Mouse (Mus musculus) thymus, postnatal 36 days (tissue): Measurements from ENCODE around the gene Speg.

Source experiments
- DNase-seq, 2 experiments: peaks; one replicate each; pipeline ENCODE4 v3.0.0; 2022; ENCODE audit warnings: mixed read lengths in 2 of 2

Gene Speg

DNA sequence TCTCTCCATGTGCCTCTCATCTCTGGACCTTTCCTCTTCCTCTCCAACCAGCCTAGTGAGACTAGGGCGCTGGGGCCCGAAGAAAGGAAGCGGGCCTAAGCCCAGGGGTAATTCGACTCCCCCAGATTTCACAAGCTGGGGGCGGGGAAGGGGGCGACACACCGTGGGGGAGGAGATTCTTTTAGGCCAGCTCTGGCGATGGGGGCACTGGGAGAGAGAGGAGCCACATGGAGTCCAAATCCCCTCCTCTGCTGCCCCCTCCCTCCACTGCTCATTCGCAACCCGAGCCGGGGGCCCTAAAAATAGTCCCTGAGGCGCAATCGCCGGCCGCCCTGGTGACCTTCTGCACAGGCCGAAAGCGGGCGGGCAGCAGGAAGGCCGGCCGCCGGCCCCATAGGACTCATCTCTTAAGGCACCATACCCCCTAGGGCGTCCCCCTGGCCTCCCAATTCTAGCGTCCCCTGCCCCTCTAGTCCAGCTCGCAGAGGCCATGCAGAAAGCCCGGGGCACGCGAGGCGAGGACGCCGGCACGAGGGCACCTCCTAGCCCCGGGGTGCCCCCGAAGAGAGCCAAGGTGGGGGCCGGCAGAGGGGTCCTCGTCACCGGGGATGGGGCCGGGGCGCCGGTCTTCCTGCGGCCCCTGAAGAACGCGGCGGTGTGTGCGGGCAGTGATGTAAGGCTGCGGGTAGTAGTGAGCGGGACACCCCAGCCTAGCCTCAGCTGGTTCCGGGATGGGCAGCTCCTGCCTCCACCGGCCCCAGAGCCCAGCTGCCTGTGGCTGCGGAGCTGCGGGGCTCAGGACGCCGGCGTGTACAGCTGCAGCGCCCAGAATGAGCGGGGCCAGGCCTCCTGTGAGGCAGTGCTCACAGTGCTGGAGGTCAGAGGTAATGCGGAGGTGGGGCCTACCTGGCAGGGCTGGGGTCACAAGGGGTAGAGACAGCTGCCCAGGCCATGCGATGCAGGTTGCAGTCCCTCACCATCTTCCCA, at the start of gene Speg:
Speg (plus strand) TSS at position 348 of the 987 bp plus-strand sequence.
- DNase-seq = no peak

DNA sequence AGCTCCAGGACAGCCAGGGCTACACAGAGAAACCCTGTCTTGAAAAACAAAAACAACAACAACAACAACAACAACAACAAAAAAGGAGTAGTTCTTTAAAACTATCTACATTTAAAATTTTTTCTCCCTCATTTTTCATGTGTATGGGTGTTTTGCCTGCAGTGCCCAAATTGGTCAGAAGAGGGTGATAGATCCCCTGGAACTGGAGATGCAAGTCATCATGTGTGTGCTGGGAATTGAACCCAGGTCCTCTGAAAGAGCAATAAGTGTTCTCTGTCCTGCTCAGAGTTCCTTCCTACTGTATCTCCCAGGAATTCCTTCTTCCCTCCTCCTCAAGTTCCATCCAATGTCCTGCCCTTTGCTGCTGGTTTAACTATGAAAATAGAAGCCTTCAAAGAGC, 47.6 kb upstream of the Speg start:
- DNase-seq = no peak

DNA sequence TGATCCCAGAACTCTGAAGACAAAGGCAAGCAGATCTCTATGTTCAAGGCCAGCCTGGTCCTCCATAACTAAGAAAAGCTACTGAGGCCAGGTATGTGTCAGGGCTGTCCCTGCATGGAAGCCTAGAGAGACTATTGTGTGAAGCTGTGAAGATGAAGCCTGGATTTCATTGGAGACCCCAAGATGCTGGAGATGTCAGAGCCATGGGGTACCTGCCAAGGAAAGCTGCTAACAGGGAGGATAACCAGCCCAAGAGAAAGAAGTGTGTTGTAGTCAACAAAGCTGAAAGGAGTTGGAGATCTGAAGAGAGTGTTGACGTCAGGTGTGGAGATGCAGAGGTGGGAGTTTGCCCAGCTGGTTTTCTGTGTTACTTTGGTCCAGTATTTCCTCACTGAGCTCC, 43.8 kb upstream of the Speg start:
- DNase-seq = no peak

DNA sequence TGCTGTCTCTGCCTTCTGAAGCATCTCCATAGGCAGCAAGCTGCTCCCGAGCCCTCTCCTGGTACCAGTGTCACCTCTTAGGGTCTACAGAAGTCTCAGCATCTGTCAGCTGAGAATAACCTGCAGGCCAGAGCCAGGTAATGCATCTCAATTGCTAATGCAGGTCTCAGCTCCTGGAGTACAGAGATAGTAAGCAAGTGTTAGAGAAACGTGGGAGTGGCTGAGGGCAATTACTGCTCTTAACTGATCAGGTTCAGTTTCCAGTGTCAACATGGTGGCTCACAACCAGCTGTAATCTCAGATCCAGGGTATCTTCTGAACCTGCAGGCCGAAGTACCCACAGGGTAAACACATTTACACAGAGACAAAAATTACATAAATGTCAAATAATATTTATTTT, 38.6 kb upstream of the Speg start:
- DNase-seq = no peak

DNA sequence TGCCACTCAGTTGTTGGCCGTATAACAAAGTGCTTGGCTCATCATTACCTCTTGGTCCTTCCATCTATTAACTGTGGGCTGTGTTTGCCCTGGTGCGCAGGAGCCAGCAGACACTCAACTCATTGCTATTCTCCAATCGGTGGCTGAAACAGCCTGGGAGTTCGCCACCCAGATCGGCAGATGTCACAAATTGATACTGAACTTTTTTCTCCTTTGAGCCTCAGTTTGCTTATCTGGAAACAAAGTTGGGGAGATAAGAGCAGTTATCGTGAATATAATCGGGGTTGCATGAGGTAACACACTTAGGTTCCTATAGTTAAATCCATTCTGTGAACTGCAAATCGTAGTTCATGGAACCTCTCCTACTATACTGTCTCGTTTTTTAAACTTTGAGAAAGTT, 38.0 kb upstream of the Speg start:
- DNase-seq = no peak

DNA sequence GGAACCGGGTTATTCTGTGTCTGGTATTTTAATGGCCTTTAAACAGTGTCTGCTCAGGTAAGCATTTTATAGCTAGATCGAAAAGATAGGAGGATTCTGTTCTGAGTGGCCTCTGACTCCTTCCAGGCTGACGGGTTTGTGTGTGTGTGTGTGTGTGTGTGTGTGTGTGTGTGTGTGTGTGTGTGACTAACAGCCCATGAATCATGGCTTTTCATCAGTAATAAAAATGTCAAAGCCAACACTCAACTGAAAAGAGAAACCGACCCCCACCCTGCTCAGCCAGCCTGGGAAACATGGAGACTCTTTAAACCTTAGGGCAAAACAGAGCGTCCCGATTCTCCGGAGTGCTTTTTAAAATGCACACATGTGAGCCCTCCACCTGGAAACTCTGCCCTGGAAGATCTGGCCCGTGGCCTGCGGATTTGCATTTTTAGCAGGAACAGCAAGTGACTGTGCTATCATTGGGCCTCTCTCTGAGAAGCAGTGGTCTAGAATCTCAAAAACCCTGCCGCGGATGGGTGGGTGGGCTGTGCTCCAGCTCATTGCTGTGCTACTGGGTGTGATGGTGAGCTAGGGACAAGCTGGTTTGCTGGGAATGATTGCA, 36.9 kb upstream of the Speg start:
- DNase-seq = no peak

DNA sequence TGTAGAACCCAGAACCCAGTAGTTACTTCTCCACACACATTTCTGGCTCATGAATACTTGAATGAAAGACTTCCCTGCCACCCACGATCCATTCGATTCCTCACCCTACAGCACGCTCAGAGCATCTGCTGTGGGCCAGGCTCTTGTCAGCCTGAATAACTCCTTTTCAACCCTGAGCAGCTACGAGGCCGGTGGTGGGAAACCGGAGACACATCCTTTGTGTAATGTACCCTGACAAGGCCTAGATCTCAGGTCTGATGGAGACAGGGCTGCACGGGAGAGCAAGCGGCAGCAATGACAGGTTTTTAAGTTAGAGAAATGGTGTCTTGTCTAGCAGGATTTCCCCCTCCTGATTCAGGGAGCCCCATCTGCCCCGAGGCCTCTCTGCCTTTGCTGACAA, 35.8 kb upstream of the Speg start:
- DNase-seq = no peak

DNA sequence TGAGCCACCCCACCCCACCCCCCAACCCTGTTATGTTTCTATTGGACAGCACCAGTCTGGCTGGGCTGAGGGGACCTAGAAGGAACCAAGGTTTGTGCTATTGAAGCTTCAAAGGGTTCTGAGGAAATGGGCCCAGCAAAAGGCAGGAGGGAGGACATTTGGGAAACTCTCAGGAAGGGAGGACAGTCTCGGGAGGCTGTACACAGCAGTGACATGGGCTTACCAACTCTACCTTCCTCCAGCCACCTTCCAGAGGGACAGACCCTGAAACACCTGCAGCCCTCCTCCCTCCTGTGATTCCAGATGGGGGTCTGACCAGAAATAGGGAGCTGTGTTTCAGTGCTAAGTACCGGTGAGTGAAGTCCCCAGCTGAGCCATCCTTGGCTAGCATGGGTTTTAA, 34.6 kb upstream of the Speg start:
- no peak for DNase-seq

DNA sequence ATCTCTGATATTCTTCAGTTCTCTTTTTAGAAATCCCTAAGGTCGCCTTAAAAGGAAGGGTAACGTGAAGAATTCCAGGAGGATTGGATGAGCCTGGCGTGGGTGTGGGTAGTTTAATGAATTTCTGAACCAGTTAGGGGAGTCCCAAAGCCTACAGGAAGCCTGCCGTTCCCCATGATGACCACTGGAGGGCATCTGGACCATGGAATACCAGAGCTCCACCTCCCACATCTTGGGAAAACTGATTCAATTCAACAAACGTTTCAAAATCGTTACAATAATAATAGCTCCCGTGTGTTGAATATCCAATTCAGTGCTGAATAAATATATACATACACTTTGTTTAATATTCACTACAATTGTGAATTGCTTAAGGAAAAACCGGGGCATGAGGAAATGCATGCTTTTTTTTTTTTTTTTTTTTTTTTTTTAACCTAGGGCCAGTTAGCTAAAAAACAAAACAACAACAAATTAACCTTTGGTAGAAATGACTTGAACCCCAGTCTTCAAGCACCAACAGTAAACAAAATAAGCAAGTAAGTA, 32.2 kb upstream of the Speg start:
- no peak for DNase-seq

DNA sequence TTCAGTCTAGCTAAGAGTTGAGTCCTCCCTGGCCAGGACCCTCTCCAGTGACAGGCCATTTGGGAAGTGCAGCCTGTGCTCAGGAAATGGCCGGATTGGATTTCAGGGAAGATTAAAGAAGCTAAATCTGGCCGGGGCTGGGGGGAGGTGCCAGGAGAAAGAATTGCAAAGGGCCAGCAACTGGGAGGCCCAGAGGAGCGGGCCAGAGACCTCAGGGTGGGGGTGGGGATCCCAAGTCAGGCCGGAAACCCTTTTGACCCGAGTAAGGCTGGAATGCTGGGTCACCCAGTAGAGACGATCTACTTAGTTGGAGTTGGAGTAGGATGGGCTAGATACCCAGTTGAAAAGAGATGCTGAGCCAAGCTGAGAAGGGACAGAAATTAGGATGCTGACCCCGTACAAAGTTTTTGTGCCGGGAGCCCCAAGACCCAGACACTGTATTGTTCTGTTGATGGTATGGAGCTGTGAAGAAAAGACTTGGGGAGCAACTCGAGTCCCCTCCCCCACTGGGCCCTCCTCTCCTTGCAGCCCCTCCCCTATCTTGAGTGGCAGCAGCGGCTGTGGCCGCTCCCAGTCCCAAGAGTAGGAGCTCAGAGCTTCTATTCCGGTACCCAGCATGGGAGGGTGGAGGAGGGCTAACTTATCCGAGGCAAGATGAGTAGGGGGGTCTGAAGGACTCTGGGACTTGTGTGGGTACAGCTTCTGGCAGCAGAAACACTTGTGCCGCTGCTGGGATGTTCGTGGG, 30.6 kb upstream of the Speg start:
- no peak for DNase-seq

GRCm38 (mm10) chr1:75345036-75345935, 29.8 kb upstream of the Speg start:
- DNase-seq = no peak

- DNase-seq = no peak
Observed at GRCm38 (mm10) chr1:75347279-75347678, 27.8 kb upstream of the Speg start.

GRCm38 (mm10) chr1:75349275-75349674, 25.8 kb upstream of the Speg start:
- no peak for DNase-seq

DNA sequence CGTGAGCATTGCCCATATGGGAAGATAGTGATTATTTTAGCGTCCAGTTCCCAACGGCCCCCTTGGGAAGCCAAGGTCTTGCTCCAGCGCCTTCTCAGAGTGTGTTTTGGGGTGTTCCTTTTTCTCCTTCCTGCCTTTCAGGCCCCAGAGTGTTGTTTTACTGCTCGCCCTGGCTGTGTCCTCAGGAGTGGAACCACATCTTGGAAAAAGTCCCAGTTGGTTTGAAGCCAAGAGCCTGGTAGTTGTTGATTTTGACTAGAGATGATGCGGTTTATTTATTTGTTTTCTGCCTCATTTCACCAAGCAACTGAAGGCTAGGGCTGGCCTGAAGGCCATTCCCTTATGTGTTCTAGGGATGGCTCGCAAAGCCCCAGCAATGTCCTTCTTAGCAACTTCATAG, 17.8 kb upstream of the Speg start:
- no peak for DNase-seq

DNA sequence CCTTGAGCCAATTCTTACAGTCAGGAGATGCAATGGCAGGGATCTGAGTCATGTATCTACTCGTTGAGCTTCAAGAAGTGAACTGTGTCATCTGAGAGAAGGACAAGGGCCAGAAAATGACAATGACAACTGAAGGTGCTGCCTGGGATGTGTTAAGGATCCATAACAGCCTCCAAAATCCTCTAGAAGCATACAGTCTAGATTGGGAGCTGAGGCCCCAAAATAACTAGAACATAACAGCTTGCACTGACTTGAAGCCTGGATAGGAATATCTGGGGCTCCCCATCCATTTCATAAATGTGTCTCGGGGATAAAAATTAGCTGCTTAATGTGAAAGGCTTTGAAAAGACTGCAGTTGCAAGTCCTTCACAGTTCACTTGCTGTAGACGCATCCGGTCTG, 17.1 kb upstream of the Speg start:
- DNase-seq = no peak

DNA sequence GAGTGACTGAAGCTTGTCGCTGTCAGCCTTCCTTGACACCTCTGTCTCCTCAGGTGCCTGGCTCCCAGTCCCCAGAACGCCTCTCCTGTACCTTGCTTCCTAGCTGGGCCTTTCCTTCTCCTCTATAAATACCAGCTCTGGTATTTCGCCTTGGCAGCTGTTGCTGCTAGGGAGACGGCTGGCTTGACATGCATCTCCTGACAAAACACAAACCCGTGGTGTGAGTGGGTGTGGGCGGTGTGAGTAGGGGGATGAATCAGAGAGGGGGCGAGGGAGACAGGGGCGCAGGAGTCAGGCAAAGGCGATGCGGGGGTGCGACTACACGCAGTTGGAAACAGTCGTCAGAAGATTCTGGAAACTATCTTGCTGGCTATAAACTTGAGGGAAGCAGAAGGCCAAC, 15.8 kb upstream of the Speg start:
- no peak for DNase-seq

- no peak for DNase-seq
Observed at GRCm38 (mm10) chr1:75360112-75361031, 14.7 kb upstream of the Speg start, which contains the start of gene Des. TSS of gene Des (plus strand) at chr1:75360329.

DNA sequence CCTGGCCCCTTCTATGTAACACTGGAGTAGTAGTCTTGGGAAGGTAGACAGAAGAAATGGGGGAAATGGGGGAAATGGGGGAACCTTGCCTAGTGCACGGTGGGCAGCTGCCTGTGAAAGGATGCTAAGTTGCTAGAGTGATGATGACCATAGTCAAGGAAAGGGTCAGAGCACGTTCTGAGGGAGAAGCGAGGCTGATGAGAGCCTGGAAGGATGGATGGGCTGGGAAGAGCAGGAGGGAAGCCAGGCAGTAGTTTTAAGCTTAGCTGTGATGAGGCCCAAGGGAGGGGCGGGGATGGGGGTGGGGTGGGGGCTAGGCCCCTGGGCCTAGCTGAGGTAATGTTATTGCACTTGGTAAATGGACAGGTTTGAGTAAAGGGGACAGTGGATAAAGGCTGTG, 14.0 kb upstream of the Speg start:
- DNase-seq = no peak

- DNase-seq = no peak
Observed at GRCm38 (mm10) chr1:75361750-75362149, 13.3 kb upstream of the Speg start.

- DNase-seq = no peak
Observed at GRCm38 (mm10) chr1:75363868-75364267, 11.2 kb upstream of the Speg start.
